Mouse (Mus musculus) forebrain, embryonic 10.5 days (tissue): ENCODE measurements around the gene Atoh8. TPM values are rescaled to one million over a fixed set of nuclear protein-coding genes. Genes with fewer than 3 reads are reported as not detected.

Experiments
- DNase-seq: peaks from one replicate; pipeline ENCODE4 v3.0.0-alpha.2; 2017; ENCODE audit warnings: low spot score; ENCODE audit errors: extremely low spot score
- H3K27ac ChIP-seq: fragments of 300-500 bp; sonication (generic); 2 replicates; pipeline ENCODE4 v1.5.1; 2016; ENCODE audit warnings: mild to moderate bottlenecking
- H3K27me3 ChIP-seq: fragments of 300-500 bp; sonication (generic); 2 replicates; pipeline ENCODE4 v1.6.1; 2016; ENCODE audit warnings: mild to moderate bottlenecking; ENCODE audit not compliant: poor library complexity, severe bottlenecking
- H3K36me3 ChIP-seq: fragments of 300-500 bp; sonication (generic); replicated peaks from 2 replicates; pipeline ENCODE4 v1.6.1; 2016; ENCODE audit warnings: mild to moderate bottlenecking, moderate library complexity
- H3K4me1 ChIP-seq: fragments of 300-500 bp; sonication (generic); 2 replicates; pipeline ENCODE4 v1.6.1; 2016
- H3K4me3 ChIP-seq: fragments of 300-500 bp; sonication (generic); 2 replicates; pipeline ENCODE4 v1.5.1; 2016; ENCODE audit warnings: mild to moderate bottlenecking, moderate library complexity
- H3K9me3 ChIP-seq: fragments of 300-500 bp; sonication (generic); 2 replicates; pipeline ENCODE4 v1.6.1; 2016; ENCODE audit warnings: mild to moderate bottlenecking, moderate library complexity
- WGBS: fragments of 180-500 bp; shearing (Covaris S2); methylation state at CpG from one replicate; pipeline ENCODE4 v1.1.7; 2016; 5-methylcytosine and 5-hydroxymethylcytosine counted together
- polyA plus RNA-seq: library from polyadenylated mRNA; unstranded; fragments of >200 nt; fragmentation: Nextera tagmentation; extraction: Ambion mirVana; gene quantifications from 2 replicates; pipeline ENCODE4 v1.2.1, GENCODE M21; 2016

Gene Atoh8
- polyA plus RNA-seq = 11.2 and 11.5 TPM in 2 replicates

DNA sequence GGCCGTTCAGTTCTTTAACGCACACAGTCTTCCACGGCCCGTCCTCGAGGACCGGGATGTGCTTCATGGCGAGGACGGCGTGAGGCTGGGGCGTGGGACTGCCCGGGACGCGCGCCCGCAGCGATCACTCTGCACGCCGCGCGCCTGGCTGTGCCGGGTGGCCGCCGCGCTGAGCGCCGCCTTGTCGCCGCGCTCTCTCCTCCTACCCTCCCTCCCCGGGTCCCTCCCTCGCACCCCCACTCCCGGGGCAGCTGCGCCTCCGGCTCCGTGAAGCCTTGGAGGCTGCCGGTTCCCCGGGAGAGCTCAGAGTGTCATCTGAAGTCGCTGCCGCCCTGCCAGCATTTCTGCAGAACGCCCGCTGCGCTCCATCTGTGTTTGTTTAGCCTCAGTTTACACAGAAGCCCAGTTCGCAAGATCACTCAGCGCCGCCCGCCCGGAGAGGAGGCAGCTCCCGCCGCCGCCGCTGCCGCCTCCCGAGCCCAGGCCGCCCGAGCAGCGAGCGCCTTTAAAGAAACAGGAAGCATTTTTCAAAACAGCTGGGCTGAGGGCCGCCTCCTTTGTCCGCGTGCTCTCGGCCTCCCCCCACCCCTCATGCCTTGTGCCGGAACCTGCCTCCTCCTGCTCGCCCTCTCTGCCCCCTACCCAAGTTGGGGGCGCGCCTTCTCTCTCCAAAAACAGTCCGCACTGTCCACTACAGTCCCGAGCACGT lies at the start of gene Atoh8:
Gene Atoh8 (minus strand): TSS at position 480 of the 709 bp plus-strand sequence.
- Histone ChIP-seq H3K4me3 (peak within 1 kb of the TSS; percentile 78), H3K27me3 (peaks cover 99% of the 10 kb centered on the region), H3K36me3 (no peaks in the 10 kb centered on the region), H3K27ac (peak within 1 kb of the TSS; percentile 88), H3K4me1 (peaks cover 74% of the 10 kb centered on the region), H3K9me3 (no peaks in the 10 kb centered on the region)
- DNase-seq = peak; percentile 75
- under 1% methylated on average over 68 of the region's 68 CpGs for WGBS

DNA sequence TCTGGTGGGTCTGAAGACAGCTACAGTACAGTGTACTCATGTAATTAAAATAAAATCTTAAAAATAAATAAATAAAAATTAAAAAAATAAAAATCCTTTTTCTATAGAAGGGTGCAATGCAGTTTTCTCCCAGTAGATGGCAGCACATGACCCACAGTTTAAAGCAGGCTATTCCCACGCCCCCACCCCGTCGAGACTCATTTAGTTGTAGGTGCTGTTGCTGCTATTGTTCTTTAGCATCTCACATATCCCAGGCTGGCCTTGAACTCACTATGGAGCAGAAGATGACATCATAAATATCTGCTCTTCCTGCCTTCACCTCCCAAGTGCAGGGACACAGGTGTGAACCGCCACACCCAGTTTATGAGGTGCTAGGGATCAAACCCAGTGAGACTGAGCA lies 48.5 kb upstream of the Atoh8 start:
- H3K27me3 ChIP-seq = no peaks in the 10 kb centered on the region
- H3K9me3 ChIP-seq = no peaks in the 10 kb centered on the region
- DNase-seq = no peak
- no peaks in the 10 kb centered on the region for H3K36me3 ChIP-seq
- 27% methylated on average over 4 of the region's 4 CpGs for WGBS
- H3K27ac ChIP-seq = no peak overlapping the region
- H3K4me3 ChIP-seq = no peak overlapping the region
- peaks cover 13% of the 10 kb centered on the region for H3K4me1 ChIP-seq

DNA sequence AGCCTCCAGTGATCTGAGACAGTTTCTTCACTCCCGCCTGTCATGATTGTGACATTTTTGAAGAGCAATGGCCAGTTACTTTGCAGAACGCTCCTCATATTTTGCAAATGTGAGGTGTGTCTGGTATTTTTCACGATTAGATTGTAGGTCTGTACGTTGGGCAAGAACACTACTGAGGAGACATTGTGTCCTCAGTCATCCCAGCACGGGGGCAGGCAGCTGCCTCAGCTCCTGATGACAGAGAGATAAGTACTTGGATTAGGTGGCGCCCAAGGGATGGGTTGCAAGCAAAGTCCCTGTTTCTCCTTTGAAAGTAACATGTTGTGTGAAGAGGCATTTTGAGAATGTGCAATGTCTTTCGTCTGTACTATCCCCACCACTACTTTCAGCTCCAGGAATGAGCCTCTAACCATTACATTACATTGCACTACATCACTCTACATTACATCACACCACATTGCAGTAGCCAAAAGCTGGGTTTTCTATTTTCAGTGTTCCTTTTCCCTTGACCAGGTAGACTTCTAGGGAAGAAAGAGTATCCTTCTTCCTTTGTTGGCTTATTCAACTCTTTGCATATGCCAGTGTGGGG lies 45.1 kb upstream of the Atoh8 start:
- no peaks in the 10 kb centered on the region for H3K9me3 ChIP-seq
- no peak overlapping the region for H3K27ac ChIP-seq
- DNase-seq = no peak
- H3K4me1 ChIP-seq = peaks cover 3% of the 10 kb centered on the region
- no peak overlapping the region for H3K4me3 ChIP-seq
- H3K36me3 ChIP-seq = no peaks in the 10 kb centered on the region
- H3K27me3 ChIP-seq = no peaks in the 10 kb centered on the region
- 80% methylated on average over 7 of the region's 7 CpGs for WGBS

DNA sequence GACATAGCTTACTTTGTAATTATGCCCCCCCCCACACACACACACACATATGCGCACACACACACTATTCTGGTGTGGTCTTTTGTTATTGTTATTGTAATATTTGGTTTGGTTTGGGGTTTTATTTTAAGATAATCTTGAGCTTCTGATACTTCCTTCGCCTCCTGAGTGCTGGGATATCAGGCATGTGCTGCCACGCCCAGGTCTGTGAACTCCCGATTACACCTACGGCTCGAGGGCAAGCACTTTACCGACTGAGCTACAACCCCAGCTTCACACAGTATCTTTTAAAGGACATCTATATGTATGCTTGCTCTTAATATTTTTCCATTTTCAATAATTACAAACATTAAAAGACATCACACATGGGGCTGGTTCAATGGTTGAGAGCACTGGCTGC lies 44.1 kb upstream of the Atoh8 start:
- Histone ChIP-seq H3K4me3 (no peak overlapping the region), H3K36me3 (no peaks in the 10 kb centered on the region), H3K27ac (0 out of 2 replicates have a peak overlapping the region, but pooled peaks have one; percentile 51), H3K9me3 (no peaks in the 10 kb centered on the region), H3K27me3 (no peaks in the 10 kb centered on the region), H3K4me1 (no peaks in the 10 kb centered on the region; the same call in 1 of the 2 replicates)
- DNase-seq = no peak
- WGBS = 83% methylated on average over 7 of the region's 7 CpGs

DNA sequence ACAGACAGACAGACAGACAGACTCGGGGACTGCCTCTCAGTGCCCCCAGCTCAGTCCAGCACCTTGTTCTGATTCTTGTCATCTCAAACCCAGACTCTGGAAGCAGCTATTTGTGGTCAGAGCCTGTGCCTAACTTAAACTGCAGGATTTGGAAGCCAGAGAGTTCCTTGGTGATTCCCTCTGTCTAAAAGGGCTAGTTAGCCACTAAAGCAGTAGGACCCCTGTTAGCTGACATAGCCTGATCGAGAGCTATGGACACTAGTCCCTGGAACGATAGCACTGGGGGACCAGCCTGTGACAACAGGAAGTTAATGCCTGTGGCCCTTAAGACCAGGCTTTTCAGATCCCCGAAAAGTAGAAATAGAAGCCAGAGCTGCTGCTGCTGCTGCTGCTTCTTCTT lies 43.5 kb upstream of the Atoh8 start:
- no peak overlapping the region for H3K4me3 ChIP-seq
- no peaks in the 10 kb centered on the region for H3K9me3 ChIP-seq
- no peaks in the 10 kb centered on the region; the same call in 1 of the 2 replicates for H3K4me1 ChIP-seq
- DNase-seq = no peak
- no peaks in the 10 kb centered on the region for H3K27me3 ChIP-seq
- 84% methylated on average over 4 of the region's 4 CpGs for WGBS
- H3K27ac ChIP-seq = peak overlapping the region; percentile 51; the same call in 1 of the 2 replicates
- H3K36me3 ChIP-seq = no peaks in the 10 kb centered on the region

DNA sequence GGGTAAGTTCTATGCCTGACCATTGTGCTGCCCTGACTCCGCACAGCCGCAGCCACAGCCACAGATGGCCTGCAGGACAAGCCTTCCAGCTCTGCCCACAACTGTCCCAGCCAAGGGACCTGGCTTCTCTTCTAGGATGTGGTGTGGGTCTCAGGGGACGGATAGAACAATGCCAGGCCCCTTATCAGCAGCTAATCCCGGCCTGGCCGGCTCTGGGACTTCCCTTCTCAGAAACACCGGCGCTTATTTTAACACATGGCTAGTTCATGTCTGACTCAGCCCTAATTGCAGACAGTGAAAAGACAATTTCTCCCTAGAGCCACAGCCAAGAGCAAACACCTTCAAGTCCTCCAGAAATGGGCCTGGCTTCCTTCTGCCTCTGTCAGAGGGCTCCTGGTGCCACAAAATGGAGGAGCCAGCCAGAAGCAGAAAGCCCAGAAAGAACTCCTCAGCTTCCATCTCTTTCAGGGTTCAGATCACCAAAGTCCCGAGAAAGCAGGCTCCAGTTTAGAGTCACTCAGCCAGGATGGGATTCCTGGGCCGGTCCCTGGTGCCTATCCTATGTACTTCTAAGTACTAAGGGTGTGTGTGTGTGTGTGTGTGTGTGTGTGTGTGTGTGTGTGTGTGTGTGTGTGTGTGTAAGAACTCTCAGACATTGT lies 42.3 kb upstream of the Atoh8 start:
- no peak for DNase-seq
- 85% methylated on average over 9 of the region's 9 CpGs for WGBS

DNA sequence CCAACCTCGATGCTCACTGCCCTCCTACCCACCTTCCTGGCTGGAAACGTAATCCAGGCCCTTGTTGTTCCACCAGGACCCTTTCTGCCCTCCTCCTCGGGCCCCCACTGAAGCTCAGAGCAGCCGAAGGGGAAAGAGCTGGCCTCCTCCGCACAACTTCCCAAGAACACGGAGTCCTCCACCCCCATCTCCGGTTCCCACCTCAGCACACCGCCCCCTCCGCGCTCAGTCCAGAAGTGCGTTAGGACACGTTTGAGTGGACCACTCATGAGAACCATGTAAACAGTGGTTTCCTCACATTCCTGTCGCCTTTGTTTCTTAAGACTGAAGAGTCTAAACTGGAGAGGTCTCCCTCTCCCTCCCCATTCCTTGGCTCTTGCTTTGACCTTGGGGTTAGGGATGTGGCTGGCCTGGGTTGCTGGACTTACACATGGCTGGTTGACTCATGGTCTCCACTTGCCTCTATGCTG lies 41.6 kb upstream of the Atoh8 start:
- Histone ChIP-seq H3K27ac (peak overlapping the region; percentile 64; the same call in 1 of the 2 replicates), H3K36me3 (no peaks in the 10 kb centered on the region), H3K4me3 (no peak overlapping the region), H3K4me1 (no peaks in the 10 kb centered on the region; the same call in 1 of the 2 replicates), H3K9me3 (no peaks in the 10 kb centered on the region), H3K27me3 (no peaks in the 10 kb centered on the region)
- WGBS = 88% methylated on average over 13 of the region's 13 CpGs
- DNase-seq = no peak

More for the DNA sequence above, 42.3 kb upstream of the Atoh8 start:
- no peaks in the 10 kb centered on the region for H3K36me3 ChIP-seq
- H3K9me3 ChIP-seq = no peaks in the 10 kb centered on the region
- no peaks in the 10 kb centered on the region for H3K27me3 ChIP-seq
- H3K27ac ChIP-seq = peak overlapping the region; percentile 64
- no peak overlapping the region for H3K4me3 ChIP-seq
- H3K4me1 ChIP-seq = no peaks in the 10 kb centered on the region; the same call in 1 of the 2 replicates

DNA sequence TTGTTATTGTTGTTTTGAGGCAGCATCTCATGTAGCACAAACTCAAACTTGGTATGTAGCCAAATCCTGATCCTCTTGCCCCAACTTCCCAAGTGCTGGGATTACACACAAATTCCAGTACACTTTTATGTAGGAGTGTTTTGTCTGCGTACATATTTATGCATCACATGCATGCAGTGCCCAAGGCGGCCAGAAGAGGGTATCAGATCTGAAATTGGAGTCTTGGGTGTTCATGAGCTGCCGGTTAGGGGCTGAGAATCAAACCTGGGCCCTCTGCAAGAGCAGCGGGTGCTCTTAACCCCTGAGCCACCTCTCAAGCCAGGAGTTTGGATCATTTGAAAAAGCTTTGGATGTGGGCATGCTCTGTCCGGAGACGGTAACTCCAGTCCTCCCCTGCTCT lies 40.8 kb upstream of the Atoh8 start:
- no peaks in the 10 kb centered on the region for H3K27me3 ChIP-seq
- WGBS = 91% methylated on average over 6 of the region's 6 CpGs
- no peak for DNase-seq
- no peaks in the 10 kb centered on the region for H3K9me3 ChIP-seq
- no peaks in the 10 kb centered on the region; the same call in 1 of the 2 replicates for H3K4me1 ChIP-seq
- H3K27ac ChIP-seq = no peak overlapping the region
- H3K36me3 ChIP-seq = no peaks in the 10 kb centered on the region
- H3K4me3 ChIP-seq = no peak overlapping the region

DNA sequence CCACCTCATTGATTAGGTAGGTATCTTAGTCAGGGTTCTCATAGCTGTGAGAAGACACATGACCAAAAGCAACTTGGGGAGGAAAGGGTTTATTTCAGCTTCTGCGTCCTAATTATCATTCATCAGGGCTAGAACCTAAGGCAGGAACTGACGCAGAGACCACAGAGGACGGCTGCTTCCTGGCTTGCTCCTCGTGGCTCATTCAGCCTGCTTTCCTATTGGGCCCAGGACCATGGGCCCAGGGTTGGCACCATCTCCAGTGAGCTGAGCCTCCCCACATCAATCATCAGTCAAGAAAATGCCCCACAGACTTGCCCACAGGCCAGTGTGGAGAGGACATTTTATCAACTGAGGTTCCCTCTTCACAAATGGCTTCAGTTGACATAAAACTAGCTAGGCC lies 40.1 kb upstream of the Atoh8 start:
- Histone ChIP-seq H3K9me3 (no peaks in the 10 kb centered on the region), H3K36me3 (no peaks in the 10 kb centered on the region), H3K4me1 (no peaks in the 10 kb centered on the region; the same call in 1 of the 2 replicates), H3K4me3 (no peak overlapping the region), H3K27ac (no peak overlapping the region), H3K27me3 (no peaks in the 10 kb centered on the region)
- no peak for DNase-seq
- WGBS = 84% methylated on average over 4 of the region's 4 CpGs

DNA sequence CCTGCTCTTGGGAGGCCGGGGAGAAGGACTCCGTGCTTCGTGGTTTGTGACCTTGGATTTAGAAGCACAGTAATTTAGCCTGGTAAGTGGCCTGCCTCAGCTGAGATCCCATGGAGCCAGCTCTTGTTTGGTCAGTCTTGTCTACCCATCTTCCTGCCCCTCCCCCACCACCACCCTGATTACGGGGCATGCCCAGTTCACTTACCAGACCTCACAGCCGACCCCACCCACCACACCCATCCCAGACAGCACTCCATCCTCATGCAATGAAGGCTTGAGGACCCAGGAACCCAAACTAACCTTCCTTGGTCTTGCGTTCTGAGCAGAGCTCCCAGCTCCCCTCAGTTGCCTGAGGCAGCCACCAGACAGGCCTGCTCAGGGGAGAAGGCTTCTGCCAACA lies 37.8 kb upstream of the Atoh8 start:
- Histone ChIP-seq H3K4me1 (peaks cover 4% of the 10 kb centered on the region), H3K9me3 (no peaks in the 10 kb centered on the region), H3K27ac (peak overlapping the region; percentile 56), H3K27me3 (no peaks in the 10 kb centered on the region), H3K4me3 (no peak overlapping the region), H3K36me3 (no peaks in the 10 kb centered on the region)
- WGBS = 84% methylated on average over 6 of the region's 6 CpGs
- no peak for DNase-seq

DNA sequence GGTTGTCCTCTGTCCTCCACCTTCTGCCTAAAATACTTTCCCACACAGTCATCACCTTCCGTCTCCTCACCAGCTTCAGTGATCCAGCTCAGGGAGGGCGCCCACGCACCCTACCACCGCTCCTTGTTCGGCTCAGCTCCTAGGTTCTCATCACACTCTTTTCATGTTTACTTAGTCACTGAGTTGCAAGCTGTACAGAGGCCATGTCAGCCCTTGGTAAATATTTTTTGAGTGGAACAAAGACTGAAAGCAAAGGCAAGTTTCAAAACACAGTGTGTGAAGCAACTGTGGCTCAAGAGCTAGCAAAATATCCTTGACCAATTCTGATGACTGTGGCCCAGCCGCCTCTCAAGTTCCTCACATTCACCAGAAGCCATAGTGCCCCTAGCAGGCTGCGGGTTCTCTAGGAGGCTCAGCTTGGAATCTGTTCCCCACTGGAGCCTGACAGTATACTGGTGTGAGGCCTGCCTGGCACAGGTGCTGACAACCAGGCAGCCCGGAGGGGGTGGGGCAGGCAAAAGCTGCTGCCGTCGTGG lies 36.9 kb upstream of the Atoh8 start:
- Histone ChIP-seq H3K27ac (no peak overlapping the region), H3K4me3 (no peak overlapping the region), H3K27me3 (no peaks in the 10 kb centered on the region), H3K36me3 (no peaks in the 10 kb centered on the region), H3K9me3 (no peaks in the 10 kb centered on the region), H3K4me1 (peaks cover 7% of the 10 kb centered on the region)
- WGBS = 90% methylated on average over 10 of the region's 10 CpGs
- no peak for DNase-seq

DNA sequence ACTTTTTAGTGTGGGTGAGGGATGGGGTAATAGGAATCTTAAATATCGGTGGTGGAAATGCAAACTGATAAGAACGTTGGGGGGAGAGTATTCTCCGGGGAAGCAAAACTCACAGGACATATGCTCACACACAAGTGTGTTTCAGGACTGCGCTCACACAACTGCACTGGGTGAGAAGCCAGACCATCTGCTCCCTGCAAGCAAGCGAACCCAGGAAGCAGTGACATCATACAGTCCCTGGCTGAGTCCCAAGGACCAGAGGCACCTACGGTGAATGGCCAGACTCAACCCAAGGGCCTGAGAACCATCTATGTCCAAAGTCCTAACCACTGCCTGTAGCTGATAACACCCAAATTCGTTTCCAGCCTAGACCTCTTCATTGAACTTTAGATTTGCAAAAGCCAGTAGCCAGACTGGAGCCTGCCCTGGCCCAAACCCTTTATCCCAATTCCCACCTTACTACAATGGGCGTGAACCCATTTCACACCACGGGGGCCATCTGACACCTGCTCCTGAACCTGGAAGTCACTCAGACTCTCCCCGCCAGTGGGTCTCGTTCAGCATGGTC lies 35.7 kb upstream of the Atoh8 start:
- Histone ChIP-seq H3K4me1 (peaks cover 7% of the 10 kb centered on the region), H3K9me3 (no peaks in the 10 kb centered on the region), H3K36me3 (no peaks in the 10 kb centered on the region), H3K27ac (no peak overlapping the region), H3K4me3 (no peak overlapping the region), H3K27me3 (0 out of 2 replicates have a peak, but pooled peaks cover 3% of the 10 kb centered on the region)
- 90% methylated on average over 11 of the region's 11 CpGs for WGBS
- DNase-seq = no peak
